Mouse (Mus musculus) forebrain, embryonic 10.5 days (tissue): ENCODE measurements around the gene Tnr. TPM values are rescaled to one million over a fixed set of nuclear protein-coding genes. Genes with fewer than 3 reads are reported as not detected.

Source experiments
- DNase-seq: peaks from one replicate; pipeline ENCODE4 v3.0.0-alpha.2; 2017; ENCODE audit warnings: low spot score; ENCODE audit errors: extremely low spot score
- H3K27ac ChIP-seq: fragments of 300-500 bp; sonication (generic); 2 replicates; pipeline ENCODE4 v1.5.1; 2016; ENCODE audit warnings: mild to moderate bottlenecking
- H3K27me3 ChIP-seq: fragments of 300-500 bp; sonication (generic); 2 replicates; pipeline ENCODE4 v1.6.1; 2016; ENCODE audit warnings: mild to moderate bottlenecking; ENCODE audit not compliant: poor library complexity, severe bottlenecking
- H3K36me3 ChIP-seq: fragments of 300-500 bp; sonication (generic); replicated peaks from 2 replicates; pipeline ENCODE4 v1.6.1; 2016; ENCODE audit warnings: mild to moderate bottlenecking, moderate library complexity
- H3K4me1 ChIP-seq: fragments of 300-500 bp; sonication (generic); 2 replicates; pipeline ENCODE4 v1.6.1; 2016
- H3K4me3 ChIP-seq: fragments of 300-500 bp; sonication (generic); 2 replicates; pipeline ENCODE4 v1.5.1; 2016; ENCODE audit warnings: mild to moderate bottlenecking, moderate library complexity
- H3K9me3 ChIP-seq: fragments of 300-500 bp; sonication (generic); 2 replicates; pipeline ENCODE4 v1.6.1; 2016; ENCODE audit warnings: mild to moderate bottlenecking, moderate library complexity
- WGBS: fragments of 180-500 bp; shearing (Covaris S2); methylation state at CpG from one replicate; pipeline ENCODE4 v1.1.7; 2016; 5-methylcytosine and 5-hydroxymethylcytosine counted together
- polyA plus RNA-seq: library from polyadenylated mRNA; unstranded; fragments of >200 nt; fragmentation: Nextera tagmentation; extraction: Ambion mirVana; gene quantifications from 2 replicates; pipeline ENCODE4 v1.2.1, GENCODE M21; 2016

Gene Tnr
- polyA plus RNA-seq, 1 experiment from 2014 or later: 0.16 TPM

DNA sequence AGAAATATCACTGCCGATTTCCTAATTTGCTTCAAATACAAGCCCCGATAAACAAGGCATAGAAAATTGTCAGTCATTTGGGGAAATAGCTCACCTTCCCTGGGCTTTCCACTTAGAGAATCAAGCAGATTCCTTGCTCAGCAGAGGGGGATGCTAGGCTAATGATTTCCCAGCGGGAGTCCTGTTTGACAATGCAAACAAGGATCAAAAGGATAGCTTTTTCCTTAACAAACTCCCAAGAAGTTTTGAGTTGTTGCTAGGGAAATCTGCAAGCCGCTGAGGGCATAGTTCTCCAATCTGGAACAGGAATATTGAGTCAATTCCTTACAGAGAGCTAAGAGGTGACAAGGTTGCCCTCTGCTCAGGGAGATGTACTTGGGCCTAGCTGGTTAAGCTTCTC is 311.6 kb downstream of the Tnr start:
- 12% methylated on average over 4 of the region's 4 CpGs for WGBS
- no peak for DNase-seq
- Histone ChIP-seq H3K27ac (no peak overlapping the region), H3K27me3 (no peaks in the 10 kb centered on the region), H3K9me3 (no peaks in the 10 kb centered on the region), H3K36me3 (no peaks in the 10 kb centered on the region), H3K4me3 (no peak overlapping the region), H3K4me1 (peaks cover 28% of the 10 kb centered on the region)

DNA sequence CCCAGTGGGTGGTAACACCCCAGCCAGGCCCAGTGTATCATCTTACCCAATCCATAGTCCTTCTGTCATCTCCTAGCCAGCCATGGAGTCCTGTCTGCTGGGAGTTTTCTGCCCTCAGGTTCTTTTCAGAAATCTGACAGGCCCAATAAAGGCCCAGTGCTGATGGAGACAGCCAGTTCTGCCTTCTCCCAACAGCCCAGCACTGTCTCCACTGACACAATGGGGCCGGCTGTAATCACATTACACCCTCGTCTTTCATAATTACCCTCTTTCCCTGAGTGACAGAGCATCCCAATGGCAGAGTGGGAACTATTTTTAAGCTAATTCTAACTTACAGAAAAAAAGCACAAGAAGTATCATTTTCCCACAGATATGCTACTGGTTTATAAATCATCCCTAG is 316.8 kb downstream of the Tnr start:
- H3K4me3 ChIP-seq: no peak overlapping the region
- H3K36me3 ChIP-seq: no peaks in the 10 kb centered on the region
- no peak for DNase-seq
- H3K9me3 ChIP-seq: no peaks in the 10 kb centered on the region
- WGBS: 35% methylated on average over 2 of the region's 2 CpGs
- no peak overlapping the region for H3K27ac ChIP-seq
- H3K27me3 ChIP-seq: no peaks in the 10 kb centered on the region
- peaks cover 9% of the 10 kb centered on the region for H3K4me1 ChIP-seq

DNA sequence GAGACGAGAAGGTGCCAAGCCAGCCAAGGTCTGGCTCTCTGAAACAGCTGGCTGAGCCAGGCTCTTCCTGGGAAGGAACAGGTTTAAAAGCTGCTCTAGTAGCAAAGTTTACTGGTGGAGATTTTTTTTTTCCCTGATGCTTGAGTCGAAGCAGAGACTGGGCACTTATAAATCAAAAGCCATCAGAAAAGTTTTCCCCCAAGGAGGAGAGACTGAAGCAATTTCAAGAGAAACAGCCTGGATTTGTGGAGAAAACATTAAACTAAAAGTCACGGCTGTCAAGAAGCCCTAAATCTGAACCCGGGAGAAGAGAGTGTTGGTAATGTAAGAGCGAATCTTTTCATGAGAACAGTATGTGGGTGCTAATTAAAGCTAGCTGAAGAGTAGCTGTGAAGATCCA is 319.3 kb downstream of the Tnr start:
- H3K27me3 ChIP-seq: no peaks in the 10 kb centered on the region
- no peak overlapping the region for H3K27ac ChIP-seq
- H3K36me3 ChIP-seq: no peaks in the 10 kb centered on the region
- H3K4me1 ChIP-seq: peaks cover 4% of the 10 kb centered on the region; the same call in 1 of the 2 replicates
- WGBS: 80% methylated on average over 5 of the region's 5 CpGs
- DNase-seq: no peak
- H3K4me3 ChIP-seq: no peak overlapping the region
- no peaks in the 10 kb centered on the region for H3K9me3 ChIP-seq

DNA sequence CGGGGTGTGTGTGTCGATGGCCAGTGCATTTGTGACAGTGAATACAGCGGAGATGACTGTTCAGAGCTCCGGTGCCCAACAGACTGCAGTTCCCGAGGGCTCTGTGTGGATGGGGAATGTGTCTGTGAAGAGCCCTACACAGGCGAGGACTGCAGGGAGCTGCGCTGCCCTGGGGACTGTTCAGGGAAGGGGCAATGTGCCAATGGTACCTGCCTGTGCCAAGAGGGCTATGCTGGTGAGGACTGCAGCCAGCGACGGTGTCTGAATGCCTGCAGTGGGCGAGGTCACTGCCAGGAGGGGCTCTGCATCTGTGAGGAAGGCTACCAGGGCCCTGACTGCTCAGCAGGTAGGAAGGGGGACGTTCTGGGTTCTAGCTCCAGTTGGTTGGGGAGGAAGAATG is 328.5 kb downstream of the Tnr start:
- Histone ChIP-seq H3K36me3 (no peaks in the 10 kb centered on the region), H3K27ac (no peak overlapping the region), H3K27me3 (no peaks in the 10 kb centered on the region), H3K4me1 (no peaks in the 10 kb centered on the region), H3K4me3 (no peak overlapping the region), H3K9me3 (no peaks in the 10 kb centered on the region)
- no peak for DNase-seq
- WGBS: 86% methylated on average over 11 of the region's 11 CpGs

DNA sequence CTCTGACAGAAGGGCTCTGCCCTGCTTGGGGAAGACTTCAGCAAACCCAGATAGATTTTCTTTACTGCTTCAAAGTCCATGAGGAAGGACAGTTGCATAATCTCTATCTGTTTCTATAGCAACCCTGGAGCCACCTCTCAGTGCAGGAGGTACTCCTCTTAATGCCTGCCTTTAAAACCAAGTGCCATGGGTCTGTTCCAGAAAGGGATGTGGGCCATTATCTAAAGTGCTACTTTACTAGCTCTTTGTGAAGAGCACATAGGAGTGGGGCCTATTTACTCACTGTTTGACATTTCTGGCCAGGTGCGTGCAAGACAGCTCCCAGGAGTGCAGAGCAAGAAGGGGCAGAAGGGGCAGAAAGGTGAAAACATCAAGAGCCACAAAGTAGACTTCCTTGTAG is 330.7 kb downstream of the Tnr start:
- Histone ChIP-seq H3K9me3 (no peaks in the 10 kb centered on the region), H3K36me3 (no peaks in the 10 kb centered on the region), H3K4me3 (no peak overlapping the region), H3K27me3 (no peaks in the 10 kb centered on the region), H3K4me1 (no peaks in the 10 kb centered on the region), H3K27ac (no peak overlapping the region)
- no peak for DNase-seq
- WGBS: 81% methylated on average over 1 of the region's 1 CpGs

DNA sequence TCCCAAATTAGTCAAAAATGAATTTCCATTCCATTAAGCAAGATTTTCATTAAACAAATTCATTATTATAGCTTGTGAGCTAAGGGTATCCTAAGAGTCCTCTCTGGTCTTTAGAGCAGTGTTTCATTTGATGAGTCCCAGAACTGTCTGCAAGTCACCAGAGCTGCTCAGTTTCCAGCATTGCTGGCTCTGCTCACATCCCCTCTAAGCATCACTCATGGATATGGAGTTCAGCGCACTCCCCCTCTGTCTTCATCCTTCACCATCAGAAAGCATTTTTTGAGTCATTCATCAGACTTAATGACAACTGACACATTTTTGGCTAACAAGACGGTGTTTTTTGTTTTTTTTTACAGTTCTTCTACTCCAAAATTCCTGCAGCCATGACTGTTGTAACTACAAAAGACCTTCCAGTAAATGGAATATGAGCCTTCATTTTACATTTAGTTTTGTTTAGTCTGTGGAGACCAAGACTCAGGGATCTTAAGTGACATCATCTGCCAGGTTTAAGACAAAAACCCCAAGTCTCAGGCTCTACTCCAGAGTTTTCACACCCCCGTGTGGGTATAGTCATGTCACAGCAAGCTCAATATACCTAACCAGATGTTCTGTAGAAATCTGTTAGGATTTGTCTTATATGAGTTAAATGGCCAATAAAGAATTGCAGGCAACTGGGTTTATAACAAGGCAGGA is 338.4 kb downstream of the Tnr start:
- Histone ChIP-seq H3K4me1 (peaks cover 10% of the 10 kb centered on the region), H3K36me3 (no peaks in the 10 kb centered on the region), H3K27ac (no peak overlapping the region), H3K27me3 (peaks cover 61% of the 10 kb centered on the region), H3K4me3 (no peak overlapping the region), H3K9me3 (no peaks in the 10 kb centered on the region)
- no peak for DNase-seq
- 91% methylated on average over 3 of the region's 3 CpGs for WGBS

DNA sequence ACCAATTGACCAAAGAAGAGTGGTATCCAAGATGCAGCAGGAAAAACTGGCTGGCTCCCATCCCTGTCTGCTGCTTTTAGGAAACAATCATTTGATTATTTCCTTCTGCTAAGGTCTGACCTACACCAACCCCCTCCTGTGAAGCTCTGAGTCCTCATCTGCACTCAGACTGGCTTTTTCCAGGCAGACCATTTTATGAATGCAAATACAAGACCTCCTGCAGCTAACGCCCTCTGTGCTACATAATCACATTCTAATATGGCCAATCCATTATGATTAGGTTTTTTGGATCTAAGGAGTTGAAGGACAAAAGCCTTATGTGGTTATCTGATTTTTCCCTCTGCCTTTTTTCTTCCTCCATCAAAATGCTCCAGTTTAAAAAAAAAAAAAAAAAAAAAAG is 342.1 kb downstream of the Tnr start:
- WGBS: 31% methylated on average over 1 of the region's 1 CpGs
- no peak for DNase-seq
- no peak overlapping the region for H3K4me3 ChIP-seq
- no peaks in the 10 kb centered on the region for H3K36me3 ChIP-seq
- H3K4me1 ChIP-seq: peaks cover 12% of the 10 kb centered on the region
- no peak overlapping the region for H3K27ac ChIP-seq
- no peaks in the 10 kb centered on the region for H3K9me3 ChIP-seq
- peaks cover 90% of the 10 kb centered on the region for H3K27me3 ChIP-seq

DNA sequence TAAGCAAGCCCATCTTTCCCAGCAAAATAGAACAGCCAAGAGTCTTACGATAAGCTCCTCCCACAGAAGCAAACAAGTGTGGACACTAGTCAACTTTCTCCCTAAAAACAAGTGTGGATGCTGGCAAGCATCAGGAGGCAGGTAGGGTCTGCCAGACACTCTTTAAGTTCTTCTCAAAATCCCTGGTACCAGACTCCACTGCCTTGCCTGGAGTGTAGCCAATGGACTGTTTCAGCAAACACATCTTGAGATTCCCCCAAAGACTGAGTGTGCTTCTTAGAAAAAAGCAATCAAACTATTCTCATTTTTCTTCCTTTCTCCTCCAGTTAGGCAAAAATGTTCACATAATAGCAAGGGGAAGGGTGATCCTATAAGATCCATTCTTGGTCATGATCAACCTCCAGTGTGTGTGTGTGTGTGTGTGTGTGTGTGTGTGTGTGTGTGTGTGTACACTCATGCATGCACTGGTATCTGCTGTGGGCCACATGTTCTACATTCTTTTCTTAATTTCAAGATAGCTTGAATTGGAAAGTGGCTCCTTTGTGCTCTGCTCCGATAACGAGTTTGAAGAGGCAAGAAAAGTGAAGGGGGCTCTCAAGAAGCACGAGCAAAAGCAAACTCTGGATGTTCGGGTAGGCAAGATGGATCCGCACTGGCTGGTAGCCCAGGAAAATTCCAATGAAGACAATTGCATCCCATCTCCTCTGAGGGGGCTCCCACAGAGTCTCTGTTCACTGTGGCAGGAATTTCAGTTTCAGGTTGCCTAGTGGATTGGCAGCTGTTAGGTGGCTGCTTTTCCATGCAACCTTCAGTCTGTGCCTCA is 346.3 kb downstream of the Tnr start:
- H3K4me3 ChIP-seq: no peak overlapping the region
- H3K9me3 ChIP-seq: no peaks in the 10 kb centered on the region
- H3K27ac ChIP-seq: no peak overlapping the region
- DNase-seq: no peak
- H3K36me3 ChIP-seq: no peaks in the 10 kb centered on the region
- 84% methylated on average over 6 of the region's 6 CpGs for WGBS
- peaks cover 12% of the 10 kb centered on the region for H3K4me1 ChIP-seq
- peaks cover 65% of the 10 kb centered on the region for H3K27me3 ChIP-seq

DNA sequence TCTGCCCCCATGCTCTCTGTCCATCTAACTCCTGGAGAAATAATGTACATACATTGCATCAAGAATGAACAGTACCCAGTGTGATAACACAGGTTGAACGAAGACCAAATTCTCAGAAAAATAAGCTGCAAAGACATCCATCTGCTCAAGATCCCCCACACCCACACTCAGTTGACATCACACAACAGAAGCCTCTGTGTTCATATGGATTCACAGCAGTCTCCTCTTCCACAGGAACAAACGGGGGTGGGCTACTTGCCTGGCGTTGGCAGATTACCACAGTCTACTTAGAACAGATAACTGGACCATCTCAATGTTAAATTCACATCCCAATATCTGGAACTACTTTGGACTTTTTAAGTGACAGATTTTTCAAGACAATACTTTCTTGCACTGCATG is 349.3 kb downstream of the Tnr start:
- Histone ChIP-seq H3K4me3 (no peak overlapping the region), H3K4me1 (0 out of 2 replicates have a peak, but pooled peaks cover 2% of the 10 kb centered on the region), H3K36me3 (no peaks in the 10 kb centered on the region), H3K9me3 (no peaks in the 10 kb centered on the region), H3K27me3 (peaks cover 45% of the 10 kb centered on the region), H3K27ac (no peak overlapping the region)
- no peak for DNase-seq
- WGBS: 88% methylated on average over 3 of the region's 3 CpGs

DNA sequence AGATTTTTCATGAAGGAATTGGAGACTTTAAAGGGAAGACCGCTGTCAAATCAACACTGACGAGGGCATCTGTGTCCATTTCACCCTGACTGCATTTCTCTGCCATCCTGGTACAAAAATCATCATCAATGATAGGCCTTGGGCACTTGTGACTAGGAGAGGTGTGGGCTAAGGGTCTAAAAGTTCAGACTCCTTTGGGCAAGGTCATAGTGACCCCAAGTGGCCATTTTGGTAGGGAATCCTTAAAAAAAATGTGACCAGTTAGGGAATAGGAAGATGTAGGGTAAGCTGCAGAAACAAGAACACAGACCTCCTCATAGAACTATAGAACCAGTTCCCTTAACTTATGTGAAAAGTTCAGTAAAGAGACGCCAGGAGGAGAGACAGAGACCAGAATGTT is 355.1 kb downstream of the Tnr start:
- H3K4me1 ChIP-seq: no peaks in the 10 kb centered on the region
- no peak overlapping the region for H3K27ac ChIP-seq
- DNase-seq: no peak
- H3K36me3 ChIP-seq: no peaks in the 10 kb centered on the region
- H3K27me3 ChIP-seq: 0 out of 2 replicates have a peak, but pooled peaks cover 4% of the 10 kb centered on the region
- H3K9me3 ChIP-seq: no peaks in the 10 kb centered on the region
- H3K4me3 ChIP-seq: no peak overlapping the region
- 54% methylated on average over 3 of the region's 3 CpGs for WGBS

DNA sequence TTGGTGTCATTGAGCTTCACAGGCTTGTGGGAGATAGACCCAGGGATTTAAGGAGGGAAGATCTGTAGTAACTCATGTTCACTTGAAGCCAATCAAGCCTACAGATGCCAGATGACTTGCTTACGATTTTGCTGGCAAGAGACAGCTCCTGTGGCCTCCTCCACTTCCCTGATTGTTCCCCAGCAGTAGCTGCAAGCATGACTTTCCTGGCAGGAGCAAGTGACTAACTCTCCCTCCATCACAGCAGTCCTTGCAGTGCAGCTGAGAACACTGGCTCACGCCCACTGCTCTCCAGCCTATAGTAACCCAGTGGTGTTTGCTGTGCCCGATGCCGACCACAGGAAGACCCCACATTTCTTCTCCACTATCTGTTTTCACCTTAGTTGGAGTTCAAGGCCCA is 356.3 kb downstream of the Tnr start:
- no peak for DNase-seq
- H3K9me3 ChIP-seq: no peaks in the 10 kb centered on the region
- no peak overlapping the region for H3K4me3 ChIP-seq
- H3K27ac ChIP-seq: no peak overlapping the region
- H3K36me3 ChIP-seq: no peaks in the 10 kb centered on the region
- 93% methylated on average over 4 of the region's 4 CpGs for WGBS
- H3K4me1 ChIP-seq: no peaks in the 10 kb centered on the region
- H3K27me3 ChIP-seq: 0 out of 2 replicates have a peak, but pooled peaks cover 4% of the 10 kb centered on the region

DNA sequence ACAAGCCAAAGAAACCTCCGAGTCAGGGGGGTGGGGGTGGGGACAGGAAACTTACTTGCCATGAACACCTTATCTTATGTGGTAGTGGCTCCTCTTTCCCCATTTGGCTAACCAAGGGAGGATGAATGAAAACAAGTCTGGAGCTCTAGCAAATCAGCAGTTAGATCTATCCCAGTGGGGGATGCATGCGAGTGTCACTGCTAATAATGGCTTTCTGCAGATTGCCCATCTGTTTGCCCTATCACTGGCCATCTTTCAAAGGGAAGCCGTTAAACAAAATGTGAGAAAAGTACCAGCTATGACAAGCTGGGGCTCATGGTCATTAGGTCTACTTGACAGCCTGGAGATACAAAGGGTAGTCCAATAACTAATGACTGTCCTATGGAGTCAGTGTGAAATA is 361.9 kb downstream of the Tnr start:
- WGBS: 74% methylated on average over 3 of the region's 3 CpGs
- no peak overlapping the region for H3K4me3 ChIP-seq
- no peak for DNase-seq
- H3K9me3 ChIP-seq: no peaks in the 10 kb centered on the region
- no peaks in the 10 kb centered on the region for H3K36me3 ChIP-seq
- no peak overlapping the region for H3K27ac ChIP-seq
- no peaks in the 10 kb centered on the region for H3K27me3 ChIP-seq
- no peaks in the 10 kb centered on the region for H3K4me1 ChIP-seq

DNA sequence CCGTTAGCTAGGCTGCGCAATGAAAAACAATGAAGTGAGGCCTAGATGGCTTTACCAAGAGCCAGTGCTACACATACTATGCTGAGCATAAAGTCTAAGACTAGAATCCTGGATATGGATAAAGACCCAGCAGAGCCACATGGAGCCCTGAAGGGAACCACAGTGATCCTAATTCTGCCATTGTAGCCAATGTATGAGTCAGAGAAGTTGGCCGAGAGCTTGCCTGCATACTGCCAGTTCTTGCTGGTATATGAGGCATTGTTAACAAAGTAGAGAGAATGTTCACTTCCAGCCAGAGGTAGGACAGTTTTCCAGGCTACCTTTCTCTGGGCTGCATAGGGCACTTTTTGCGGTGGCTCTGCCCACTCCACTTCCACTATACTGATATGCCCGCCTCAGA is 365.0 kb downstream of the Tnr start:
- no peak overlapping the region for H3K27ac ChIP-seq
- DNase-seq: no peak
- H3K4me1 ChIP-seq: peaks cover 5% of the 10 kb centered on the region; the same call in 1 of the 2 replicates
- H3K27me3 ChIP-seq: no peaks in the 10 kb centered on the region
- no peak overlapping the region for H3K4me3 ChIP-seq
- no peaks in the 10 kb centered on the region for H3K36me3 ChIP-seq
- WGBS: 95% methylated on average over 5 of the region's 5 CpGs
- no peaks in the 10 kb centered on the region for H3K9me3 ChIP-seq
